Mouse (Mus musculus) neural tube, embryonic 15.5 days (tissue): Measurements from ENCODE around the gene P4ha1. TPM values are rescaled to one million over a fixed set of nuclear protein-coding genes. Genes with fewer than 3 reads are reported as not detected.
"Not testable (repeated sequence)": the region's sequence is repeated elsewhere in the genome, so short reads cannot be mapped to it uniquely, and the experiment has no call there.

Source experiments
- ATAC-seq: fragments of 200-750 bp; cut with Nextera tagmentation; 2 replicates; pipeline ENCODE4 v1.8.0; 2017; ENCODE audit warnings: mild to moderate bottlenecking, moderate TSS enrichment, moderate library complexity; ENCODE audit not compliant: low FRiP score
- H3K27ac ChIP-seq: fragments of 300-500 bp; sonication (generic); replicated peaks from 2 replicates; pipeline ENCODE4 v1.5.1; 2015; ENCODE audit warnings: mild to moderate bottlenecking, inconsistent platforms
- H3K27me3 ChIP-seq: fragments of 300-500 bp; sonication (generic); replicated peaks from 2 replicates; pipeline ENCODE4 v1.6.1; 2015; ENCODE audit warnings: inconsistent platforms
- H3K36me3 ChIP-seq: fragments of 300-500 bp; sonication (generic); 2 replicates; pipeline ENCODE4 v1.6.1; 2015; ENCODE audit warnings: inconsistent platforms
- H3K4me1 ChIP-seq: fragments of 300-500 bp; sonication (generic); 2 replicates; pipeline ENCODE4 v1.6.1; 2015; ENCODE audit warnings: inconsistent platforms
- H3K4me2 ChIP-seq: fragments of 300-500 bp; sonication (generic); 2 replicates; pipeline ENCODE4 v1.6.1; 2015; ENCODE audit warnings: inconsistent platforms, mild to moderate bottlenecking, moderate library complexity
- H3K4me3 ChIP-seq: fragments of 300-500 bp; sonication (generic); replicated peaks from 2 replicates; pipeline ENCODE4 v1.5.1; 2015; ENCODE audit warnings: mild to moderate bottlenecking, inconsistent platforms
- H3K9ac ChIP-seq: fragments of 300-500 bp; sonication (generic); replicated peaks from 2 replicates; pipeline ENCODE4 v1.6.1; 2015; ENCODE audit warnings: mild to moderate bottlenecking, inconsistent platforms
- H3K9me3 ChIP-seq: fragments of 300-500 bp; sonication (generic); replicated peaks from 2 replicates; pipeline ENCODE4 v1.6.1; 2016; ENCODE audit warnings: inconsistent platforms
- WGBS: fragments of 180-500 bp; shearing (Covaris S2); methylation state at CpG from one replicate; pipeline ENCODE4 v1.1.7; 2015; ENCODE audit warnings: mixed read lengths; 5-methylcytosine and 5-hydroxymethylcytosine counted together
- polyA plus RNA-seq: library from polyadenylated mRNA; unstranded; fragments of >200 nt; fragmentation: Nextera tagmentation; extraction: Ambion mirVana; gene quantifications from 2 replicates; pipeline ENCODE4 v1.2.1, GENCODE M21; 2015

The P4ha1 gene
- polyA plus RNA-seq, 1 experiment from 2014 or later: 31.1 TPM

GRCm38 (mm10) chr10:59378728-59379127 lies 55.6 kb downstream of the P4ha1 start:
- Histone ChIP-seq H3K4me2 (no peak overlapping the region), H3K27ac (no peak overlapping the region), H3K9ac (no peak overlapping the region), H3K4me1 (no peaks in the 10 kb centered on the region), H3K36me3 (no peaks in the 10 kb centered on the region), H3K4me3 (no peak overlapping the region), H3K27me3 (no peaks in the 10 kb centered on the region), H3K9me3 (no peaks in the 10 kb centered on the region)
- WGBS: 95% methylated on average over 4 of the region's 4 CpGs
- no peak for ATAC-seq

GRCm38 (mm10) chr10:59379927-59380326 lies 56.8 kb downstream of the P4ha1 start:
- H3K4me1 ChIP-seq: no peaks in the 10 kb centered on the region
- no peak for ATAC-seq
- WGBS: 47% methylated on average over 3 of the region's 3 CpGs

GRCm38 (mm10) chr10:59380411-59380821 lies 57.3 kb downstream of the P4ha1 start:
- no peak for ATAC-seq
- Histone ChIP-seq H3K9me3 (no peaks in the 10 kb centered on the region), H3K36me3 (no peaks in the 10 kb centered on the region), H3K4me3 (no peak overlapping the region), H3K27ac (no peak overlapping the region), H3K9ac (no peak overlapping the region), H3K4me2 (no peak overlapping the region), H3K4me1 (no peaks in the 10 kb centered on the region), H3K27me3 (no peaks in the 10 kb centered on the region)
- WGBS: 89% methylated on average over 2 of the region's 2 CpGs

More at GRCm38 (mm10) chr10:59379927-59380326, 56.8 kb downstream of the P4ha1 start:
- no peaks in the 10 kb centered on the region for H3K27me3 ChIP-seq
- no peak overlapping the region for H3K4me2 ChIP-seq
- no peaks in the 10 kb centered on the region for H3K36me3 ChIP-seq
- H3K4me3 ChIP-seq: no peak overlapping the region
- no peak overlapping the region for H3K27ac ChIP-seq
- H3K9ac ChIP-seq: no peak overlapping the region
- H3K9me3 ChIP-seq: no peaks in the 10 kb centered on the region

- H3K4me2 ChIP-seq, H3K9ac ChIP-seq, H3K36me3 ChIP-seq, H3K27ac ChIP-seq, ATAC-seq, H3K27me3 ChIP-seq, H3K4me3 ChIP-seq, H3K9me3 ChIP-seq, H3K4me1 ChIP-seq: not testable (repeated sequence)
- WGBS: 80% methylated on average over 7 of the region's 10 CpGs
These were observed 58.5 kb downstream of the P4ha1 start for GRCm38 (mm10) chr10:59381563-59381962.

- H3K27ac ChIP-seq: no peak overlapping the region
- H3K4me3 ChIP-seq: no peak overlapping the region
- H3K27me3 ChIP-seq: no peaks in the 10 kb centered on the region
- 90% methylated on average over 7 of the region's 8 CpGs for WGBS
- H3K4me1 ChIP-seq: no peaks in the 10 kb centered on the region
- H3K9ac ChIP-seq: no peak overlapping the region
- no peak for ATAC-seq
- 0 out of 2 replicates have a peak, but pooled peaks cover 2% of the 10 kb centered on the region for H3K36me3 ChIP-seq
- no peak overlapping the region for H3K4me2 ChIP-seq
- H3K9me3 ChIP-seq: 0 out of 2 replicates have a peak, but pooled peaks cover 12% of the 10 kb centered on the region
These were observed 63.9 kb downstream of the P4ha1 start for GRCm38 (mm10) chr10:59386951-59387350.

- over 99% methylated on average over 3 of the region's 3 CpGs for WGBS
- no peaks in the 10 kb centered on the region for H3K27me3 ChIP-seq
- H3K9me3 ChIP-seq: 0 out of 2 replicates have a peak, but pooled peaks cover 12% of the 10 kb centered on the region
These were observed 66.6 kb downstream of the P4ha1 start for GRCm38 (mm10) chr10:59389652-59390051.

GRCm38 (mm10) chr10:59391907-59392306 lies 68.8 kb downstream of the P4ha1 start:
- no peak overlapping the region for H3K4me2 ChIP-seq
- no peak overlapping the region for H3K4me3 ChIP-seq
- H3K27me3 ChIP-seq: no peaks in the 10 kb centered on the region
- WGBS: 57% methylated on average over 4 of the region's 4 CpGs
- no peak overlapping the region for H3K27ac ChIP-seq
- ATAC-seq: no peak
- no peak overlapping the region for H3K9ac ChIP-seq
- no peaks in the 10 kb centered on the region for H3K4me1 ChIP-seq
- H3K36me3 ChIP-seq: 0 out of 2 replicates have a peak, but pooled peaks cover 2% of the 10 kb centered on the region
- 0 out of 2 replicates have a peak, but pooled peaks cover 12% of the 10 kb centered on the region for H3K9me3 ChIP-seq

More at GRCm38 (mm10) chr10:59389652-59390051, 66.6 kb downstream of the P4ha1 start:
- no peak for ATAC-seq
- no peak overlapping the region for H3K4me2 ChIP-seq
- H3K9ac ChIP-seq: no peak overlapping the region
- no peak overlapping the region for H3K4me3 ChIP-seq
- H3K4me1 ChIP-seq: no peaks in the 10 kb centered on the region
- no peak overlapping the region for H3K27ac ChIP-seq
- 0 out of 2 replicates have a peak, but pooled peaks cover 2% of the 10 kb centered on the region for H3K36me3 ChIP-seq

- not testable (repeated sequence) for H3K36me3 ChIP-seq, H3K4me1 ChIP-seq, H3K27ac ChIP-seq, ATAC-seq, H3K4me2 ChIP-seq, H3K27me3 ChIP-seq, H3K4me3 ChIP-seq, H3K9me3 ChIP-seq, H3K9ac ChIP-seq
- WGBS: 95% methylated on average over 12 of the region's 25 CpGs
These were observed 72.4 kb downstream of the P4ha1 start, which contains the start of gene Gm10273 for GRCm38 (mm10) chr10:59395461-59395860. Gene Gm10273, plus strand, starts transcription at chr10:59395632.

GRCm38 (mm10) chr10:59402899-59403792 lies 80.0 kb downstream of the P4ha1 start, which contains the start of gene Pla2g12b:
Gene Pla2g12b, plus strand, starts transcription at chr10:59403660.
- no peak for ATAC-seq
- Histone ChIP-seq H3K4me3 (no peak within 1 kb of the TSS), H3K4me2 (no peak within 1 kb of the TSS), H3K27me3 (no peaks in the 10 kb centered on the region), H3K4me1 (peaks cover 4% of the 10 kb centered on the region), H3K27ac (no peak within 1 kb of the TSS), H3K9ac (no peak within 1 kb of the TSS), H3K9me3 (0 out of 2 replicates have a peak, but pooled peaks cover 3% of the 10 kb centered on the region), H3K36me3 (no peaks in the 10 kb centered on the region)
- WGBS: 78% methylated on average over 21 of the region's 21 CpGs

- WGBS: 83% methylated on average over 10 of the region's 10 CpGs
- H3K9me3 ChIP-seq: 0 out of 2 replicates have a peak, but pooled peaks cover 3% of the 10 kb centered on the region
- no peaks in the 10 kb centered on the region for H3K27me3 ChIP-seq
- no peak overlapping the region for H3K9ac ChIP-seq
- ATAC-seq: no peak
- no peak overlapping the region for H3K27ac ChIP-seq
- H3K36me3 ChIP-seq: no peaks in the 10 kb centered on the region
- no peak overlapping the region for H3K4me3 ChIP-seq
- peaks cover 5% of the 10 kb centered on the region for H3K4me1 ChIP-seq
- no peak overlapping the region for H3K4me2 ChIP-seq
These were observed 80.7 kb downstream of the P4ha1 start for GRCm38 (mm10) chr10:59403793-59404149.

- no peaks in the 10 kb centered on the region for H3K9me3 ChIP-seq
- no peaks in the 10 kb centered on the region for H3K27me3 ChIP-seq
- WGBS: 35% methylated on average over 6 of the region's 6 CpGs
- no peak overlapping the region for H3K9ac ChIP-seq
- H3K4me1 ChIP-seq: peaks cover 5% of the 10 kb centered on the region
- no peak overlapping the region for H3K4me2 ChIP-seq
- no peak for ATAC-seq
- no peaks in the 10 kb centered on the region for H3K36me3 ChIP-seq
- H3K27ac ChIP-seq: no peak overlapping the region
- H3K4me3 ChIP-seq: no peak overlapping the region
These were observed 85.4 kb downstream of the P4ha1 start for GRCm38 (mm10) chr10:59408499-59408898.

GRCm38 (mm10) chr10:59410264-59410663 lies 87.2 kb downstream of the P4ha1 start:
- WGBS: 86% methylated on average over 12 of the region's 12 CpGs
- no peak overlapping the region for H3K27ac ChIP-seq
- H3K27me3 ChIP-seq: no peaks in the 10 kb centered on the region
- no peak overlapping the region for H3K4me2 ChIP-seq
- no peaks in the 10 kb centered on the region for H3K9me3 ChIP-seq
- peaks cover 5% of the 10 kb centered on the region for H3K4me1 ChIP-seq
- no peak overlapping the region for H3K9ac ChIP-seq
- no peak overlapping the region for H3K4me3 ChIP-seq
- no peaks in the 10 kb centered on the region for H3K36me3 ChIP-seq
- no peak for ATAC-seq
